Mouse (Mus musculus) lung, adult 18-20 months (tissue): ENCODE data around the gene Trpc4ap.
"Not testable (repeated sequence)": the region's sequence is repeated elsewhere in the genome, so short reads cannot be mapped to it uniquely, and the experiment has no call there.

Experiments
- DNase-seq, 2 experiments: peaks; one replicate each; pipeline ENCODE4 v3.0.0; 2022; ENCODE audit warnings: mixed read lengths in 2 of 2

Gene Trpc4ap

DNA sequence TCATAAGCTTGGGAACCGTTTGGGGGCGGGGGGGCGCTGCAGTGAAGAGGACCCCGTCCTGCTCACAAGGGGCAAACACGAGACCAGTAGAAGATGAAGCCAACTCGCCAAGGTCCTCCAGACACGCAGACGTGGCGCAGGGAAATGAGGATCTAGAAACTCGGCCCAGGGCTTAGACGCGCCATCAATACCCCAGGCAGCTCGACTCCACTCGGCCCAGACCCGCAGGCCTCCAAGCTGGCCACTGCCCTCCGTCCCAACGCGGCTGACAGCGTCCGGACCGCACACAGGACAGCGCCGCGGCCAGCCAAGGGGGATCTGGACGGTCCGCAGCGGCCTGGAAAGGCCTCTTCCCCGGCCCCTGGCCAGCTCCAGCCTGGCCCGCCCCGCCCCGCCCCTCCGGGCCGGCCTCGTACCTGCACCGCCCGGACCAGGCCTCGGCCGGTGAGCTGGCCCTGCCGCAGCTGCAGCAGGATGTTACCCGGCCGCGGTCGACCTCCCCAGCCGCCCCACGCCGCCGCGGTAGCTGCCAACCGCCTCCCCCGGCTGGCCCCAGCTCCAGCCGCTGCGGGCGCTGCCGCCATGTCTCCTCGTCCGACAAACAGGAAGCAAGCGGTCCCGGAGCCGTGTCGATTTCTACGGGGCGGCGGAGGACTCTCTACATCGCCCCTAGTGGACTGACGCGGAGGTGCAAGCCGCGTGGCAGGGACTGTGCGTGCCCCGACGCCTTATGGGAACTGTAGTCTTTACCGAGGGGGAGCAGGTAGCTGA, at the start of gene Trpc4ap:
Gene Trpc4ap (minus strand): TSS at position 662 of the 771 bp plus-strand sequence.
- DNase-seq: peak; percentile 95 to 96

DNA sequence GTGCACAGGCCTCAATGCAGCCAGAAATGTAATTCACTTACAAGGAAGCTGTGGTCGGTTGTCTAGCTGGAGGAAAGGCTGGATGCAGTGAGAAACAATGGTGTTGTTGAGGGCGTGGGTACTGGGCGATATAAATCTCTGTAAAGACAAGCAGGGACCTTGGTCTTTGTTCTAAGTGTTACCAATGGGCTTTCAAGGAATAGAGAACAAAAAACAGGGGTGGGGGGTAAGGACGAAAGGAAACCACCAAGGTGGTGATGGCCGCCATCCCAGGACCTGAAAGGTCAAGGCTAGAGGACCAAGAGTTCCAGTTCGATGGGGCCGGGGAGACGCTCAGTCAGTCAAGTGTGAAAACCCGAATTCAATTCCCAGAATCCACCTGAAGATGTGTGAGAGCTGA, 45.6 kb upstream of the Trpc4ap start:
- DNase-seq: no peak

DNA sequence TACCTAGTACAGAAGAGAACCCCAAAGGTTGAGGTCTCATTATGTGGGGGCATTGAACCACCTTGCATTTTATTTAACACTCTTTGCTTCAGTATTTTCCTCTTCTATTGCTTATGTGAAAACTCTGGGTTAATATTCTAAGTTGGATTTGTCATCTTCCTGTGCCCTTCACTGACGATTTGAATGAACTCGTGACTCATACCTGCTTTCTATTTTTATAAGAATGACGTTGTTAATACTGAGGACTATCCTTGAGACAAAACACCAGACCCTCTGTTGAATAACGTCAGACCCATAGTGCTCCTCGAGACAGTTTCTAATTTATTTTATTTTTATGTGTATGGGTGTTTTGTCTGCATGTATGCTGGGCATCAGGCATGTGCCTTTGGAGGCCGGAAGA, 44.8 kb upstream of the Trpc4ap start:
- no peak for DNase-seq

DNA sequence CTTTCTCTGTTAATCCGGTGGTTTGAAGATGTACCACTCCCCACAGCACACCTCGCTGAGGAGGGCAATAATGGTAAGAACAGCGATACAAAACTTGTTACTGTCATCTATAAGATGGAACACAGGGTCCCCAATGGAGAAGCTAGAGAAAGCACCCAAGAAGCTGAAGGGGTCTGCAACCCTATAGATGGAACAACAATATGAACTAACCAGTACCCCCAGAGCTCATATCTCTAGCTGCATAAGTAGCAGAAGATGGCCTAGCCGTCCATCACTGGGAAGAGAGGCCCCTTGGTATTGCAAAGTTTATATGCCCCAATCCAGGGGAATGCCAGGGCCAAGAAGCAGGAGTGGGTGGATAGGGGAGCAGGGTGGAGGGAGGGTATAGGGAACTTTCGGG, 43.6 kb upstream of the Trpc4ap start, which contains the start of gene Gm17581:
Gene Gm17581 (minus strand): TSS at position 101 of the 400 bp plus-strand sequence.
- DNase-seq: not testable (repeated sequence)

DNA sequence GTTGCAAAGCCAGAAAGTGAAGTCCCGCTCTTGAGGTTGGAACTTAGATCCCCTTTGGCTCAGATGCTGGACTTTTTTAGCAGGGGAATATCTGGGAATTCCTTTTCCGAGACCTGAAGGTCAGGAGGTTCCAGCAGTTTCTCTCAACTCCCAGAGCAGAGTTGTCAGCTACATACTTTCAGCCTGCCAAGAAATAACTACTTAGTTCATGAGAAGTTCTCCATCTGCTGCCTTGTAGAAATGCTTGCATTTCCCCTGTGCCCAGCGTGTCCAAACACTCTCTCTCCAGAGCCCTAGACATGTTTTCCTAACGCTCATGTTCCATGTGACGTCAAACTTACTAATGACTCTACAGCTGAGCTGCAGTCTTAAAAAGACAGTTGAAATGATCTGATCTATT, 42.9 kb upstream of the Trpc4ap start:
- no peak for DNase-seq

DNA sequence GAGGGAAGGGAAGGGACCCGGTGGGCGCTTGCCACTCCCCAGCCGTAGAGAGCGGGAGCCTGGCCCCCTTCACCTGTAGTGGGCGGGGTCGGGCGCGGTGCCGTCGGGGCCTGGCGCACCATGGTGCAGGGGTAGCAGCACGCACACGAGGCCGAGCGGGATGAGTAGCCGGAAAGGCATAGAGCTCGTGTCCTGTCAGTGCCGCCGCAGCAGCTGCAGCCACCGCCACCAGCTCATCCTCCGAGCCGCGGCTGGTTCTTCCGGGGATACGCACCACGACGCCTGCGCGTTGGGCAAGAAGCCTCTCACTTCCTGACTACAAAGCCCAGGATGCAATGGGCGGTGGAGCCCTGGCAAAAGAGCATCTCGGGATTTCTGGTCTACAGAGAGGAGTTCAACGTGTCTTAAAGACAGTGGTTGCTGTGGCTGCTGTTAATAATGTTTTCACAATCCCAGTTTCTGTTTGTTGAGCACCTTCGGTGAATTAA, 37.0 kb upstream of the Trpc4ap start, which contains the start of gene Edem2:
Gene Edem2 (minus strand): TSS at position 318 of the 488 bp plus-strand sequence.
- DNase-seq: peak; percentile 94 to 96

DNA sequence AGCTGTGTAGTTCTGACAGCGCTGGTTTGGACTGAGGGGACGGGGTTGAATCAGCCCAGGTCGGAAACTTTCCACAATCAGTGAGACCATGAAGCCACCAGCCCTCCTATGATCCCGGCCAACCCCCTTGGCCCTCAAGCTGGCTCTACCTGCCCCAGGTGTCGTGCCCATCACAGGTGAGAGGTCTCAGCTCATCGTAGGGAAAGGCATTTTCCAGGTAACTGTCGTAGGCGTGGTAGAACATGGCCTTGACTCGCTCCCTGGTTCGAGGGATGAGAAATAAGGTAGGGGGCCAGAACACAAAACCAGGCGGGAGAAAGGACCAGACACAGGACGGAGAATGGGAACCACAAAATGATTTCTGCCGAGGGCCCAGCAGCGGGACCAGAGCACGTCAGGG, 36.6 kb upstream of the Trpc4ap start:
- DNase-seq: no peak

DNA sequence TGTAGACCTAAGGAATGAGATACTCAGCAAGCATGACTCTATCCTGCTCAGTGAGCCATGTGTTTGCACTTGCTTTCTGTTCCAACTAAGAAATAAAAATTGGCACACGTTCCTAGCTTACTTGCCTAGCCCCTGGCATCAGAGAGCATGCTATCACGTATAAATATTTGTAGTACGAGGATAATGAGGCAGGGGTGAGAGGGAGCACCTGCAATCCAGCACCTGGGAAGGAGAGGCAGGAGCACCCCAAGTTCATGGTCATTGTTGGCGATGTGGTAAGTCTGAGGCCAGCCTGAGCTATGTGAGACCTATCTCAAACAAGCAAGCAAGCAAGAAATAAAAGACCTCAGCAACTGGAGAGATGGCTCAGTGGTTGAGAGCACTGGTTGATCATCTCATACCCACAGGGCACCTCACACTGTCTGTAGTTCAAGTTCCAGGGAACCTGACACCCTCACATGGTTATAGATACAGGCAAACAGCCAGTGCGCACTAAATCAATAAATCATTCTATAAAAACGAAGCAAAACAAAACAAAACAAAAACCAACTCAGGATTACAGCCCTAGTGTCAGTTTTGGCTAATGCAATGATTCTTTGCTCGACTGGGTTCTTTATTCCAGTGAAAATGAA, 35.7 kb upstream of the Trpc4ap start:
- no peak for DNase-seq

DNA sequence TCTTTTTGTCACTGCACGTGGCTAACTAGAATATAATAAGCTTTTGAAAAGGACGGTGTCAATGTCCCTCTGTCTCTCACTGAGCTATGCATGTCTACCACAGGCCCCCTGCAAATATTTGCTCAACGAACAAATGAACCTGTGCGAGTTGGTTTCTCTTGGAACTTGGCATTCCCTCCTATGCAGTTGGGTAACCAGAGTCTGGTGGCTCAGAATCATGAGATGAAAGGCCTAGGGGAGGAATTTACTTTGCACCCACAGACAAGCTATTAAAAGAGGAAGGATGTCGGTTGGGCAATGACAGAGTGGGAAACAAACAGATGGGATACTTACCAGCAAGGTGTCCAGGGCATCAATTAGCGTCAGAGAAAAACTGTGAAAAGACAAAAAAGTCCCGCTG, 34.1 kb upstream of the Trpc4ap start:
- peak in 1 of 2 experiments; percentile 10 for DNase-seq

DNA sequence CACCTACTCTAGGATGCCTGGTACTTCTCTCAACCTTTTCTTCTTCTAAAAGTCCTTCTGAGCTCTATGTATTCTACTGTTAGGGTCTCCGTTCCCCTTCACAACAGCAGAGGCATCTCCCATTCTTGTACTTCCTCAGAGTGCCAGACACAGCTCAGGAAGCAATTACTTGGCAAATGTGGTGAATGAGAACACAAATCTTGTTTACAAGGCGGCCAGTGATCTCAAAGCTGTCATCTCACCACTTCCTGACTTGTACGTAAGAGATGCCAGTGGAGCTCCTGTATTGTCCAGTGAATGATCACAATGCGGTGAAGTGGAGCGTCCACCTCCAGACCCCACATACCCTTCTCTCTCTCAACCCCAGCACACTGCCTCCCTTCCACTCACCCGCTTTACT, 32.3 kb upstream of the Trpc4ap start:
- DNase-seq: no peak

DNA sequence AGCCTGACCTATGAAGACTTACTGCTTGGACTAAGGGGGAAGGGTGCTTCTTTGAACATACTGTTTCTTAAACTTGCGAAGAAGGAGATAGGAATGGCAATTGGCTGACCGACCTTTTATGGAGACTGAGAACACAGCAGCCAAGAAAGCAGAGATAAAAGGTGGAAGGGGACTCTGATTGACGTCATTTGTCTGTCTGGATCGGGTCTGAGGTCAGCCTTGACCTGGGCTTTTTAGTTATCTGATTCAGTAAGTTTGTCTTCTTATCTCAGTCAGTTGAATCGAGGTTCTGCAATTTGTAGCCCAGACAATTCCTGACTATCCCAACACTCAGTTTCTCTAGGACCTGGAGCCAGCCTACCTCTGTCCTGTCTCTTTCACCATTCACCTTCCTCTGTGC, 31.9 kb upstream of the Trpc4ap start:
- no peak for DNase-seq

DNA sequence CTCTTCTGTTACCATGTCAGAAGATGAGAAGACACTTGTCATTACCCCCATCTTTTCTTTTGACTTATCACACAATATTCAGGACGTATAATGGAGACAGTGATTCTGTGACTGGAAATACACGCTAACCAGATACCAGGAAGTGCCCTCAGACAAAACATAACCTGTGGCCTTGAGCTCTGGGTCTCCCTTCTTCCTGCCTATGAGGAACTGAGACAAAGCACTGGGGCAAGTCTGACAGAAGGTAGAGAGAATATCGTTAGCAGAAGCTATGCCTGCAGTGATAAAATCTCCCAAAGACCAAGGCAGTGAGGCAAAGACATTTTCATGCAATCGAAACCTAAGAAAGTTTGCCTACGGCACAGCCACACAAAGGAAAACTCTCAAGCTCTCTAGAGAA, 28.4 kb upstream of the Trpc4ap start:
- DNase-seq: no peak

DNA sequence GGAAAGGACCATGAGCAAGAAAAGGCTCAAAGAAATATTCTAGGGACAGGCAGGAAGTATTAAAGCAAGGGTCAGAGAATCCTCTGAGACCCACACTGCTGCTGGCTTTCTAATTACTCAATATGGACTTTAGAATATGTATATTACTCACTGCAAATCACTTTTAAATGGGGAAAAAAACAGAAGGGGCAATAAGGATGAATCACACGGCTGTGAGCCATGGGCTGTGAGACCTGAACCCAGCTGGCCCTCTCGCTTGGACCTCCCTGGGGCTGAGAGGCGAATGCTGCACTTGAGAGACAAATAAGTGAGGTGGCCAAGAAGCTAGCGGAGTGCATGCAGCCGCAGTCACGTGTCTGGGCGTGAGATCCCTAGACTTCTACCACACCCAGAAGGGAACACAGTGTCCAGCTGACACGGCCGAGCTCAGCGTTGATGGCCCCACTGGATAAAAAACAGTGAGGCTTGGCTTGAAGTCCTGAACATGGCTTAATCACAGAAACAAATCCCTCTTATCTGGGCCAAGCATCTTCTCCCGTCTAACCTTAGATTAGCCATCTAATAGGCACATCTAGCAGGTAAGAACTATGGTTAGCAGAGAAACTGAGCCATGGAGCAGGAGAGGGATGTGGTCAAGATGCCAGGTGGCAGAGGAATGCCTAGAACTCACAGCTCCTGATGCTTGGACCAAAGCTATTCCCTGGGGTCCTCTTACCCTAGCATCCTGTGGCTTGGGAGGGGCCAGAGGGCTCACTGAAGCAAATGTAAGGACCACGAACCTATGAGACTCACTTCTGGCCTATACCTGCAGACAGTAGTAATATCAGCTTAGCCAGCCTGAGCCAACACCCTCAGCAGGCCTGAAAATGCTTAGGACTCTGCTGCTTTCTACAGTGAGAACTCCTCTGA, 25.2 kb upstream of the Trpc4ap start:
- no peak for DNase-seq

DNA sequence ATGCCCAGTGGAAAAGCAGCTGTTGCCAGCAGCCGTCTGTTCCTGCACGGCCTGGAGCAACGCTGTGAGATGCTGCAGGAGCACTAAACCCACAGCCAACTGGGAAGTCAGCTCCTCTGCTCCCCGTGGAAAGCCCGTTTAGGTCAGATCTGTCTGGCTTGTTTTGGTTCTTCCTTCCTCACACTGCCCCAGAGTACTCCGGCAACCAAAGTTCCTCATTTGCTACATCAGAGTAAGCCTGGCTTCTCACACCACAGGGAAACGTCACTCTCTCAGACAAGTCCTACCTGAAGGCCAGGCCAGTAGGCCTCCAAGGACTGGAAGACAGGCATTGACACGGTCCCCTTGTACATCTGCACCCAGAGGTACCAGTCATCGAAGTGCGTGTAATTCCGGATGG, 18.4 kb upstream of the Trpc4ap start:
- DNase-seq: no peak

DNA sequence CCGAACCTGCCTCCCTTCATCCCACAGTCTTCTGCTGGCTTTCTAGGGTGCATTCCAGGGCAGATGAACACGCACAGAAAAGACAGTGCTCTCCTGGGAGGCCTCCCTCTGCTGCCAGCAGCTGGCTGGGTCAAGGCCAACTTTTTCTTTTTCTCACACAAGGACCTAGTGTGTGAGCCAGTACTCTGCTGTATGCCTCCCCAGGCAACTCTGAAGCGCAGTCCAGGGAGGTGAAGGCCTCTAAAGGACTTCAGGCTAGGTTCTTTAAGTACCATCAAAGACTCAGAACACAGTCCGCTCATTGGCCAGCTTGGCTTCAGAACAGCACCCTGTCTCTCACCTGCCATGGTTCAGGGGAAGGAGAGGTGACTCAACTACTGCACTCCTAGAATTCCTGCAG, 15.1 kb upstream of the Trpc4ap start:
- DNase-seq: peak in 1 of 2 experiments; percentile 24

DNA sequence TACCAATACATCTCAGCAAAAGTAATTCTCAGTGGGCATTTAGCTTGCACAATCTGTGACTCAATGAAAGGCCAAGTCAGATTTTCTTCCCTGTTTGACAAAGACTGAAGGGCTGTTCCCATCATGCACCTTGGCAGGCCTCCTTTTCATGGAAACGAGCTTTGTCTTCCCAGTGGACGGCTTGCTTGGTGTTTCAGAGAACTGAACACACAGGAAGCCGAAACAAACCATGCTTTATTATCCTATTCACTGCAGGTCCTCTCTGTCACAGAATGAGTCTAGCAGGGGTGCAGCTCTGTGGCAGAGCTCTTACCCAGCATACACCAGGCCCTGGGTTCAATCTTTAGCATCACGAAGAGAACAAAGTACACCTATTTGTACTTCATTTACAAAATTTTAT, 11.4 kb upstream of the Trpc4ap start:
- no peak for DNase-seq

DNA sequence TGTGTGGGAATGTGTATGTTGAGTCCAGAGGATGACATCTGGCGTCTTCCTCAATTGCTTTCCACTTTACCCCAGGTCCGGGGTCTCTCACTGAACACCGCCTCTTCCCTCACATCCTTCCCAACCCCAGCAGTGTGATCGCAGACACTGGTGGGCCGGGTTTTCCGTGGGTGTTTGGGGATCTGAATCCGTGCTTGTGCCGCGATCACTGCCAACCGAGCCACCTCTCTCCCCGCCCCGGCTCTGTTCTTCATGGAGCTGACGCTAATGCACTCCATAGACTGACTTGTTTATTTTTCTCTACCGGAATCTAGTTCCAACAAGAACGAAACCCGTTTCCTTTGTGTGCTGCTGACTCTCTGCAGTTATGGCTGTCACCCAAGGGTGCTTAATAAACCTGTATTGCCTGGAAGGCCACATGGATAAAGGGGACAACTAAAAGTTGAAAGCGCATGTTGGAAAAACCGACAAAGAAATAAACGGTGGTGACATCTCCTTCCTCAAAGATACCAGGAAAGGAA, 9.3 kb upstream of the Trpc4ap start:
- DNase-seq: peak; percentile 32 to 53

DNA sequence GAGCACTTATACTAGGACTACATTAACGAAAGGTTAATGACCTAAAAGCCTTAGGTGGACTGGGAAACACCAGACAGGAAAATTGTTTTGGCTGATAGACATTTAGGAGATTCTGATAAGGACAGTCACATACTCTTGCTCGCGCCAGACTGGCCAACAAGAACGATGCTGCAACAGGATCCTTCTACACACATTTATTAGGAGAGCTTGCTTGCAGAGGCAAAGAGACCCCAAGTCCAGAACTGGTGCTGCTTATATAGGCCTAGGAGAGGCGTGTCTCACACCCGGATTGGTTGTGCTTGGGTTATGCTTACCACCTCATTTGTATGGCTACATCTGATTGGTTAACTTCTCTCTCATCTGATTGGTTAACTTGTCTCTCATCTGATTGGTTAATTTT, 6.3 kb upstream of the Trpc4ap start:
- not testable (repeated sequence) for DNase-seq

DNA sequence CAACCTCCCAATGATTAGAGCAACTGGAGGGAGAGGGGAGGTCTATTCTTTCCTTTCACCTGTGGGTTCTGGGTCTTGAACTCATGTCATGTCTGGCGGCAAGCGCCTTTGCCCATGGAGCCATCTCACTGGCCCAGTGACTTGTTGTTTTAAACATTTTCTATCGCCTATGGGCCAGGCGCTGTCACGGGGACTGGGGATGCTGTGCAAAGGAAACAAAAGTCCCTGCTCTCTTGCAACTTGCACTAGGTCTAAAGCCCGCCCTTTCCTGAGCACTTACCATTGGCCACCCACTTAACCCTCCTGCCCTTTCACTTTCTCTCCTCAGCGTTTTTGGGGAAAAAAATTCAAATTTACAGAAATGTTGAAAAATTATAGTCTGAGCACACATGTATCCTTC, 4.7 kb upstream of the Trpc4ap start:
- no peak for DNase-seq

DNA sequence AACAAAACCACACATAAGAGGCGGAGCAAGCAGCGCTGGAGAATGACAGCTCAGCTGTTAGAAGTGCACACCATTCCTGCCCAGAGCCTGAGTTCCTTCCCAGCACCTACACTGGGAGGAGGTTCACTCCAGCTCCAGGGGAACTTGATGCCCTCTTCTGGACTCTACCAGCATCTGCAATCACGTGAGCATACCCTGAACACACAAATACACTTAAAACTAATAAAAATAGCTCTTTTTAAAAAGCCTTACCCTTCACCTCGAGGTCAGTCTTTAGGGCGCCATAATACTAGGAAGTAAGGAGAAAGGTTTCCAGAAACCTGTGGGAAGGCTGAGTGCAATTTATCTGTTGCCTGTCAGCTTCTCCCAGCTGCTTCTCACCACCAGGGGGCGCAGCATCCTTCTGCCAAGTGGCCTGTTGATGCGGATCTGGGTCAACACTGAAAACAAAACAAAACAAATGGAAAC, 3.9 kb upstream of the Trpc4ap start:
- DNase-seq: peak; percentile 78 to 83

DNA sequence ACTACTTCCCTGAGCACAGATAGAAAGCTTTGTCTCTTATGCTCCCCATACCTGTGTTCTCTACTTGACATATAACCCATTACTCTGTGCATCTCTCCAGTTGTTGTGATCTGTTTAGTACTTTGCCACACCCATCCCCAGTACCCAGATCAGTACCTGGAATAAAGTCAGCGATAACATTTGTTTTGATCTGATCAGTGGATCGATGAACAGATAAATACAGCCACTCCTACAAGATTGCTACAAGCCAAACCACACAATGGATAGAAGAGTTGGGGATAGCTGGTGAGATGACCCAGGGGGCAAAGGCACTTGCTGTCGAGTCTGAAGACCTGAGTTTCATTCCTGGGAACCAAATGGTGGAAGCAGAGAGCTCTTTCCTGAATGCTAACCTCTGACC, 3.1 kb upstream of the Trpc4ap start:
- no peak for DNase-seq

DNA sequence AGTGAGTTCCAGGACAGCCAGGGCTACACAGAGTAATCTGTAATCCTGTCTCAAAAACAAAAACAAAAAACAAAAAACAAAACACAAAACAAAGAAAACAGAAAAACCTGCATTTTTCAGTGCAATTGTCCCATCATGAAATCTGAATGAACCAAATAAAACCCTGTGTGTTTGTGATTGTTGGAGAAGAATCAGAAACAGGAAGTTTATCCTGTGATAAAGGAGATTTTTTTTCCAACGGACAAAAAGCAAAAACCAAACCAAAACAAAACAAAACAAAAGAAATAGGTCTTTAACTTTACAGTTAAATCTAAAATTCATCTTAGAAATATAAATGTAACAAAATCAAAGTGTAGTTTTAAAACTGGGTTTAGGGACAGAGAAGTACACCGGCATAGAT, 2.4 kb upstream of the Trpc4ap start:
- no peak for DNase-seq

DNA sequence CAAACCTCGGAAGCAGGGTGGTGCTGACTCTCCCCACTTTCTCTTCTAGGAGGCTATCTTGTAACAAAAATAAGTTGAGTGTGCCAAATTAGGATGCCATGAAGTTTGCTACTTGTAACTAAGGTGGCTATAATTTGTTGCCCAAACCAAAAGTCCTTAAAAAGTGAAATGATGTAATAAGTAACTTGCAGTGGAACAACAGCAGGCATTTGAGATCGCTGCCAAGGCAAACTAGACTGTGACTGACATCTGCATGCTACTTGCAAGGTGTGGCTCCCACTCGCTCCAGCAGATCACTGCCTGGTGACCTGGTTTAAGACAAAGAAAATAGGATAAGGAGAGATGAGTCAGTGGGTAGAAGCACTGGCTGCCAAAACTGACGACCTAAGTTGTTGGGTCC, 952 bp upstream of the Trpc4ap start:
- DNase-seq: no peak
